Comparison of ENCODE assay signal across 11 mouse cellular contexts in genomic region chr4:76380312-76380917, GRCm38 (mm10).
DNase-seq lines count a peak whose midpoint lies in the region; ATAC-seq lines count a peak whose summit lies in the region.
"Had no signal": no experiment of that assay in that cellular context is flagged by ENCODE, and none has a peak within 500 bp of the region (broad histone marks: within the 10 kb centered on the region; RNA-seq: fewer than 3 reads in every experiment).

No protein-coding gene starts in this region.

- no peak overlapping the region for H3K9ac ChIP-seq in midbrain, embryonic 12.5 days (replicated peaks)
- no peak overlapping the region for H3K9ac ChIP-seq in midbrain, embryonic 11.5 days (ENCODE audit: low read length)
- no peak overlapping the region for H3K9ac ChIP-seq in hindbrain, embryonic 16.5 days (ENCODE audit: low read depth, low read length)
- H3K9ac ChIP-seq: lung, embryonic 14.5 days had no signal

- no peak for DNase-seq in midbrain, embryonic 11.5 days (ENCODE audit: low spot score, missing footprints)
- DNase-seq in left cerebral cortex, postnatal 25 days (ENCODE audit: low spot score in 2 of 2), result peak; percentile 59 to 89
- peak; percentile 30 to 69 for DNase-seq in right cerebral cortex, postnatal 36 days (ENCODE audit: low spot score in 2 of 2)
- no peak for DNase-seq in spleen, postnatal 4 days (ENCODE audit: low spot score in 2 of 2)
- DNase-seq in yolk sac, embryonic 10.5 days (ENCODE audit: low spot score), result no peak
- DNase-seq in thymus, postnatal 14 days, result no peak
- DNase-seq: embryo, embryonic 11 days; gastrocnemius, postnatal 10 days; lung, embryonic 14.5 days had no signal

- H3K27me3 ChIP-seq in midbrain, embryonic 12.5 days, result no peaks in the 10 kb centered on the region
- H3K27me3 ChIP-seq in midbrain, embryonic 11.5 days (ENCODE audit: control insufficient read depth, insufficient read depth, low read length), result no peaks in the 10 kb centered on the region
- no peaks in the 10 kb centered on the region for H3K27me3 ChIP-seq in hindbrain, embryonic 16.5 days (replicated peaks; ENCODE audit: control insufficient read depth, insufficient read depth, low read length)

- 70% methylated on average over 6 of the region's 6 CpGs for WGBS in midbrain, embryonic 12.5 days
- 80% methylated on average over 6 of the region's 6 CpGs for WGBS in midbrain, embryonic 11.5 days
- WGBS in hindbrain, embryonic 16.5 days, result 48% methylated on average over 6 of the region's 6 CpGs

- H3K9me3 ChIP-seq in midbrain, embryonic 12.5 days, result no peaks in the 10 kb centered on the region; the same call in 1 of the 2 replicates
- H3K9me3 ChIP-seq in midbrain, embryonic 11.5 days (ENCODE audit: control insufficient read depth, low read length), result no peaks in the 10 kb centered on the region
- no peaks in the 10 kb centered on the region for H3K9me3 ChIP-seq in hindbrain, embryonic 16.5 days (ENCODE audit: control insufficient read depth, low read length)

- no peaks in the 10 kb centered on the region for H3K4me1 ChIP-seq in midbrain, embryonic 12.5 days
- no peaks in the 10 kb centered on the region for H3K4me1 ChIP-seq in midbrain, embryonic 11.5 days (ENCODE audit: control insufficient read depth, insufficient read depth, low read length)
- peaks cover 6% of the 10 kb centered on the region for H3K4me1 ChIP-seq in hindbrain, embryonic 16.5 days (ENCODE audit: control insufficient read depth, insufficient read depth, low read depth, low read length)

- peak; percentile 38; the same call in 1 of the 2 replicates for ATAC-seq in midbrain, embryonic 12.5 days (ENCODE audit: low FRiP score, low read depth)
- ATAC-seq in midbrain, embryonic 11.5 days (ENCODE audit: low FRiP score), result no peak
- peak; percentile 62 for ATAC-seq in hindbrain, embryonic 16.5 days

- H3K27ac ChIP-seq in midbrain, embryonic 12.5 days (replicated peaks), result no peak overlapping the region
- no peak overlapping the region for H3K27ac ChIP-seq in midbrain, embryonic 11.5 days (ENCODE audit: low read depth, low read length)
- H3K27ac ChIP-seq in hindbrain, embryonic 16.5 days (ENCODE audit: low read depth, low read length), result 0 out of 2 replicates have a peak overlapping the region, but pooled peaks have one; percentile 23

- no peak overlapping the region for H3K4me3 ChIP-seq in midbrain, embryonic 12.5 days
- no peak overlapping the region for H3K4me3 ChIP-seq in midbrain, embryonic 11.5 days (ENCODE audit: low read depth, low read length)
- no peak overlapping the region for H3K4me3 ChIP-seq in hindbrain, embryonic 16.5 days (ENCODE audit: low read length)

- intact Hi-C loops in left cerebral cortex, postnatal 25 days (cut with DNase I), result no loop called here

- H3K4me2 ChIP-seq in midbrain, embryonic 12.5 days (replicated peaks), result no peak overlapping the region
- no peak overlapping the region for H3K4me2 ChIP-seq in midbrain, embryonic 11.5 days
- peak overlapping the region; percentile 12; the same call in 1 of the 2 replicates for H3K4me2 ChIP-seq in hindbrain, embryonic 16.5 days (ENCODE audit: low read length)
- H3K4me2 ChIP-seq: lung, embryonic 14.5 days had no signal

- no peaks in the 10 kb centered on the region for H3K36me3 ChIP-seq in midbrain, embryonic 12.5 days
- H3K36me3 ChIP-seq in midbrain, embryonic 11.5 days (ENCODE audit: control insufficient read depth, insufficient read depth, low read length), result no peaks in the 10 kb centered on the region
- H3K36me3 ChIP-seq in hindbrain, embryonic 16.5 days (ENCODE audit: control insufficient read depth, insufficient read depth, low read length), result no peaks in the 10 kb centered on the region

Comparison
In these comparisons a context has a peak if more than half of its experiments do, and no peak if none do; other contexts are left out.
1. DNase-seq: peak in left cerebral cortex, postnatal 25 days (2 of 2) and right cerebral cortex, postnatal 36 days (2 of 2); none in midbrain, embryonic 11.5 days (single experiment), spleen, postnatal 4 days (0 of 2), yolk sac, embryonic 10.5 days (single experiment) and thymus, postnatal 14 days (single experiment).